Mouse (Mus musculus): ENCODE results near the gene Zwint. TPM values are rescaled to one million over a fixed set of nuclear protein-coding genes. Genes with fewer than 3 reads are reported as not detected.

Gene Zwint
- polyA plus RNA-seq, 1 experiment from 2014 or later: 659 TPM

DNA sequence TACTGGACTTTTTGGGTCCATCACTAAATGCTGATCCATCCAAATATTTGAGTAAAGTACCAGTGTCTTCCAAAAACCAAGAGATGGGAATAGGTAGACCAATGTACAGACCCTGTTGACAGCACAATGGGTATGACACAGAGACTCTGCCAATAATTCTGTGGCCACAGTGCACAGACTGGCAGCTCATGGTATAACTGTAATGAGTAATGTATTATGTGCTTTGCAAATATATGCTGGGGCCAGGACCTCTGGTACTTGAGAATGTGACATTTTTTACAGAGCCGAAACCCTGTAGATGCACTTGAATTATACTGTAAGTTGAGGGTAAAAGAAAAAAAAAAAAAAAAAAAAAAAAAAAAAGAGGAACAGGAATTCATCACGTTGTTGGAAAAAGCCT is 59.1 kb downstream of the Zwint start:
- Histone ChIP-seq H3K36me3 (ENCODE audit: control insufficient read depth, insufficient read depth, low read length) (no peaks in the 10 kb centered on the region), H3K4me1 (ENCODE audit: control insufficient read depth, insufficient read depth, low read length) (no peaks in the 10 kb centered on the region), H3K9me3 (replicated peaks; ENCODE audit: control insufficient read depth, low read length) (no peaks in the 10 kb centered on the region), H3K4me3 (ENCODE audit: low read depth, low read length) (no peak overlapping the region), H3K27me3 (replicated peaks; ENCODE audit: control insufficient read depth, insufficient read depth, low read length) (no peaks in the 10 kb centered on the region), H3K27ac (ENCODE audit: low read depth, low read length) (no peak overlapping the region), H3K9ac (ENCODE audit: low read length) (no peak overlapping the region), H3K4me2 (ENCODE audit: low read length) (no peak overlapping the region)
- WGBS: 45% methylated on average over 2 of the region's 2 CpGs
- no peak for DNase-seq (ENCODE audit: low spot score)
- no peak for ATAC-seq
